Mouse (Mus musculus): ENCODE measurements at regions not wholly inside any gene's neighbourhood (a gene's known extent, or its start where the extent isn't known, plus 50 kb on each side); places are given as distances from the start of the nearest gene placed in this dataset.

GRCm38 (mm10) chr6:51696396-51696795 is 172.7 kb downstream of the Snx10 start:
- H3K9me3 ChIP-seq (replicated peaks; ENCODE audit: control insufficient read depth, insufficient read depth, low read length, poor library complexity, severe bottlenecking), result no peaks in the 10 kb centered on the region
- H3K27ac ChIP-seq (ENCODE audit: insufficient read depth, low read length), result no peak overlapping the region
- no peaks in the 10 kb centered on the region for H3K4me1 ChIP-seq (ENCODE audit: control insufficient read depth, insufficient read depth, low read length)
- H3K4me3 ChIP-seq (ENCODE audit: low read depth, low read length), result no peak overlapping the region
- no peaks in the 10 kb centered on the region for H3K27me3 ChIP-seq (ENCODE audit: control insufficient read depth, insufficient read depth, low read length, poor library complexity, severe bottlenecking)
- TF ChIP-seq CTCF (IDR thresholded peaks at IDR 0.05; ENCODE audit: low read depth, low read length) (no peak), EP300 (IDR thresholded peaks at IDR 0.05; ENCODE audit: insufficient read depth, low read depth, low read length) (no peak), POLR2A (IDR thresholded peaks at IDR 0.05; ENCODE audit: insufficient read depth, low read length) (no peak)
- H3K36me3 ChIP-seq (ENCODE audit: control insufficient read depth, insufficient read depth, low read length, poor library complexity, severe bottlenecking), result no peaks in the 10 kb centered on the region
- no peak overlapping the region for H3K9ac ChIP-seq (ENCODE audit: low read depth, poor library complexity, severe bottlenecking)

- Histone ChIP-seq H3K27me3 (ENCODE audit: control insufficient read depth, insufficient read depth, low read length, poor library complexity, severe bottlenecking) (no peaks in the 10 kb centered on the region), H3K36me3 (ENCODE audit: control insufficient read depth, insufficient read depth, low read length, poor library complexity, severe bottlenecking) (no peaks in the 10 kb centered on the region), H3K4me3 (ENCODE audit: low read depth, low read length) (no peak overlapping the region), H3K9ac (ENCODE audit: low read depth, poor library complexity, severe bottlenecking) (no peak overlapping the region), H3K27ac (ENCODE audit: insufficient read depth, low read length) (no peak overlapping the region), H3K4me1 (ENCODE audit: control insufficient read depth, insufficient read depth, low read length) (no peaks in the 10 kb centered on the region), H3K9me3 (replicated peaks; ENCODE audit: control insufficient read depth, insufficient read depth, low read length, poor library complexity, severe bottlenecking) (no peaks in the 10 kb centered on the region)
- no peak for TF ChIP-seq EP300 (IDR thresholded peaks at IDR 0.05; ENCODE audit: insufficient read depth, low read depth, low read length)
- TF ChIP-seq CTCF (IDR thresholded peaks at IDR 0.05; ENCODE audit: low read depth, low read length), result no peak
- TF ChIP-seq POLR2A (IDR thresholded peaks at IDR 0.05; ENCODE audit: insufficient read depth, low read length), result no peak
Measured at GRCm38 (mm10) chr6:51697754-51698153, 174.1 kb downstream of the Snx10 start.

GRCm38 (mm10) chr6:51698244-51698643 is 174.5 kb downstream of the Snx10 start:
- Histone ChIP-seq H3K4me1 (ENCODE audit: control insufficient read depth, insufficient read depth, low read length) (no peaks in the 10 kb centered on the region), H3K27ac (ENCODE audit: insufficient read depth, low read length) (no peak overlapping the region), H3K9me3 (replicated peaks; ENCODE audit: control insufficient read depth, insufficient read depth, low read length, poor library complexity, severe bottlenecking) (no peaks in the 10 kb centered on the region), H3K9ac (ENCODE audit: low read depth, poor library complexity, severe bottlenecking) (no peak overlapping the region), H3K27me3 (ENCODE audit: control insufficient read depth, insufficient read depth, low read length, poor library complexity, severe bottlenecking) (no peaks in the 10 kb centered on the region), H3K36me3 (ENCODE audit: control insufficient read depth, insufficient read depth, low read length, poor library complexity, severe bottlenecking) (no peaks in the 10 kb centered on the region), H3K4me3 (ENCODE audit: low read depth, low read length) (no peak overlapping the region)
- TF ChIP-seq POLR2A (IDR thresholded peaks at IDR 0.05; ENCODE audit: insufficient read depth, low read length), result no peak
- no peak for TF ChIP-seq EP300 (IDR thresholded peaks at IDR 0.05; ENCODE audit: insufficient read depth, low read depth, low read length)
- no peak for TF ChIP-seq CTCF (IDR thresholded peaks at IDR 0.05; ENCODE audit: low read depth, low read length)

- Histone ChIP-seq H3K36me3 (ENCODE audit: control insufficient read depth, insufficient read depth, low read length, poor library complexity, severe bottlenecking) (no peaks in the 10 kb centered on the region), H3K4me3 (ENCODE audit: low read depth, low read length) (no peak overlapping the region), H3K9ac (ENCODE audit: low read depth, poor library complexity, severe bottlenecking) (no peak overlapping the region), H3K27ac (ENCODE audit: insufficient read depth, low read length) (no peak overlapping the region), H3K27me3 (ENCODE audit: control insufficient read depth, insufficient read depth, low read length, poor library complexity, severe bottlenecking) (no peaks in the 10 kb centered on the region), H3K4me1 (ENCODE audit: control insufficient read depth, insufficient read depth, low read length) (no peaks in the 10 kb centered on the region), H3K9me3 (replicated peaks; ENCODE audit: control insufficient read depth, insufficient read depth, low read length, poor library complexity, severe bottlenecking) (no peaks in the 10 kb centered on the region)
- TF ChIP-seq POLR2A (IDR thresholded peaks at IDR 0.05; ENCODE audit: insufficient read depth, low read length) (no peak), CTCF (IDR thresholded peaks at IDR 0.05; ENCODE audit: low read depth, low read length) (no peak), EP300 (IDR thresholded peaks at IDR 0.05; ENCODE audit: insufficient read depth, low read depth, low read length) (no peak)
Measured at GRCm38 (mm10) chr6:51701253-51702020, 177.7 kb downstream of the Snx10 start.

- Histone ChIP-seq H3K9me3 (replicated peaks; ENCODE audit: control insufficient read depth, insufficient read depth, low read length, poor library complexity, severe bottlenecking) (no peaks in the 10 kb centered on the region), H3K4me1 (ENCODE audit: control insufficient read depth, insufficient read depth, low read length) (no peaks in the 10 kb centered on the region)
Measured at GRCm38 (mm10) chr6:51702456-51703171, 178.9 kb downstream of the Snx10 start.

GRCm38 (mm10) chr6:51708011-51708410 is 184.3 kb downstream of the Snx10 start:
- TF ChIP-seq EP300 (IDR thresholded peaks at IDR 0.05; ENCODE audit: insufficient read depth, low read depth, low read length) (no peak), CTCF (IDR thresholded peaks at IDR 0.05; ENCODE audit: low read depth, low read length) (no peak), POLR2A (IDR thresholded peaks at IDR 0.05; ENCODE audit: insufficient read depth, low read length) (no peak)
- Histone ChIP-seq H3K36me3 (ENCODE audit: control insufficient read depth, insufficient read depth, low read length, poor library complexity, severe bottlenecking) (no peaks in the 10 kb centered on the region), H3K27ac (ENCODE audit: insufficient read depth, low read length) (no peak overlapping the region), H3K4me1 (ENCODE audit: control insufficient read depth, insufficient read depth, low read length) (no peaks in the 10 kb centered on the region), H3K4me3 (ENCODE audit: low read depth, low read length) (no peak overlapping the region), H3K9me3 (replicated peaks; ENCODE audit: control insufficient read depth, insufficient read depth, low read length, poor library complexity, severe bottlenecking) (no peaks in the 10 kb centered on the region), H3K9ac (ENCODE audit: low read depth, poor library complexity, severe bottlenecking) (no peak overlapping the region), H3K27me3 (ENCODE audit: control insufficient read depth, insufficient read depth, low read length, poor library complexity, severe bottlenecking) (no peaks in the 10 kb centered on the region)

More at GRCm38 (mm10) chr6:51702456-51703171, 178.9 kb downstream of the Snx10 start:
- TF ChIP-seq POLR2A (IDR thresholded peaks at IDR 0.05; ENCODE audit: insufficient read depth, low read length) (no peak), EP300 (IDR thresholded peaks at IDR 0.05; ENCODE audit: insufficient read depth, low read depth, low read length) (no peak), CTCF (IDR thresholded peaks at IDR 0.05; ENCODE audit: low read depth, low read length) (no peak)
- Histone ChIP-seq H3K4me3 (ENCODE audit: low read depth, low read length) (no peak overlapping the region), H3K9ac (ENCODE audit: low read depth, poor library complexity, severe bottlenecking) (no peak overlapping the region), H3K27ac (ENCODE audit: insufficient read depth, low read length) (no peak overlapping the region), H3K27me3 (ENCODE audit: control insufficient read depth, insufficient read depth, low read length, poor library complexity, severe bottlenecking) (no peaks in the 10 kb centered on the region), H3K36me3 (ENCODE audit: control insufficient read depth, insufficient read depth, low read length, poor library complexity, severe bottlenecking) (no peaks in the 10 kb centered on the region)

All from ES-Bruce4 (cell line).